Mouse (Mus musculus) liver, embryonic 11.5 days (tissue): ENCODE measurements around the gene Tmem230. TPM values are rescaled to one million over a fixed set of nuclear protein-coding genes. Genes with fewer than 3 reads are reported as not detected.
A peak's percentile ranks its signal among the peaks of the same experiment; 100 is the strongest.
"Not testable (repeated sequence)": the region's sequence is repeated elsewhere in the genome, so short reads cannot be mapped to it uniquely, and the experiment has no call there.

Source experiments
- ATAC-seq: fragments of 200-750 bp; cut with Nextera tagmentation; replicated peaks from 2 replicates; pipeline ENCODE4 v1.8.0; 2017; ENCODE audit warnings: moderate number of reproducible peaks, mild to moderate bottlenecking, moderate TSS enrichment, moderate library complexity; ENCODE audit not compliant: low FRiP score
- DNase-seq: peaks from one replicate; pipeline ENCODE4 v3.0.0-alpha.2; 2017; ENCODE audit warnings: low spot score
- H3K27ac ChIP-seq: fragments of 300-500 bp; sonication (generic); 2 replicates; pipeline ENCODE4 v1.5.1; 2014; ENCODE audit warnings: mild to moderate bottlenecking, low read depth, low read length, control low read depth
- H3K27me3 ChIP-seq: fragments of 300-500 bp; sonication (generic); replicated peaks from 2 replicates; pipeline ENCODE4 v1.6.1; 2014; ENCODE audit warnings: low read length, mixed read lengths; ENCODE audit not compliant: control insufficient read depth, insufficient read depth
- H3K36me3 ChIP-seq: fragments of 300-500 bp; sonication (generic); 2 replicates; pipeline ENCODE4 v1.6.1; 2014; ENCODE audit warnings: mild to moderate bottlenecking, low read length, moderate library complexity, mixed read lengths; ENCODE audit not compliant: control insufficient read depth, insufficient read depth
- H3K4me1 ChIP-seq: fragments of 300-500 bp; sonication (generic); replicated peaks from 2 replicates; pipeline ENCODE4 v1.6.1; 2014; ENCODE audit warnings: low read length, mixed read lengths; ENCODE audit not compliant: control insufficient read depth, insufficient read depth
- H3K4me2 ChIP-seq: fragments of 300-500 bp; sonication (generic); 2 replicates; pipeline ENCODE4 v1.6.1; 2014; ENCODE audit warnings: mild to moderate bottlenecking, control low read depth, moderate library complexity
- H3K4me3 ChIP-seq: fragments of 300-500 bp; sonication (generic); 2 replicates; pipeline ENCODE4 v1.5.1; 2014; ENCODE audit warnings: low read depth, low read length, control low read depth
- H3K9ac ChIP-seq: fragments of 300-500 bp; sonication (generic); 2 replicates; pipeline ENCODE4 v1.6.1; 2014; ENCODE audit warnings: low read depth, low read length, control low read depth
- H3K9me3 ChIP-seq: fragments of 300-500 bp; sonication (generic); 2 replicates; pipeline ENCODE4 v1.6.1; 2016; ENCODE audit warnings: low read length, inconsistent platforms, mixed read lengths; ENCODE audit not compliant: control insufficient read depth
- WGBS: fragments of 180-500 bp; shearing (Covaris S2); extraction: QIAGEN DNeasy Blood & Tissue Kit; methylation state at CpG from one replicate; pipeline ENCODE4 v1.1.7; 2014; 5-methylcytosine and 5-hydroxymethylcytosine counted together
- polyA plus RNA-seq: library from polyadenylated mRNA; unstranded; fragments of >200 nt; fragmentation: Nextera tagmentation; extraction: Ambion mirVana; gene quantifications from 2 replicates; pipeline ENCODE4 v1.2.1, GENCODE M21; 2014

Tmem230 gene
- polyA plus RNA-seq, 1 experiment from 2014 or later, result 37.9 TPM

- WGBS, result under 1% methylated on average over 77 of the region's 79 CpGs
- peak; percentile 96 for ATAC-seq
Measured at GRCm38 (mm10) chr2:132252542-132253528, 5.2 kb upstream of the Tmem230 start, which contains the start of gene Pcna. TSS of gene Pcna (minus strand) at chr2:132253314.

DNA sequence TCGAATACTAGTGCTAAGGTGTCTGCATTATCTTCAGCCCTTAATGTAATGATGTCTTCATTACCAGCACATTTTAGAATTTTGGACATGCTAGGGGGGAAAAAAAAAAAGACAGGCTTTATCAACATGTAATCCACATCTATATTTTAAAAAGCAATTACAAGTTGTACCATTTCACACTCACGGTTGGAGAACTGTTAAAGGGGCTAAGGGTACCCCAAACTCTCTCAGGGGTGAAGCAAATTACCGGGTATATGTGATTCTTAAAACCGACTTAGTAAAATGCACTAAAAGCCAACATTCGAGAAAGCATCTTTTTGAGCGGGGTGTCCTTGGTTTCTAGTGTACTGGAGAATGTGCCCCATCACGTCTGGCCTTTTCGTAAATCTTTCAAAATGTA is 4.3 kb upstream of the Tmem230 start:
- peak overlapping the region; percentile 85 for H3K27ac ChIP-seq
- DNase-seq (no peak), ATAC-seq (no peak)
- peak overlapping the region; percentile 81 for H3K4me3 ChIP-seq
- H3K9me3 ChIP-seq, result no peaks in the 10 kb centered on the region
- peak overlapping the region; percentile 93 for H3K9ac ChIP-seq
- peaks cover 17% of the 10 kb centered on the region for H3K4me1 ChIP-seq
- WGBS, result 7% methylated on average over 8 of the region's 8 CpGs
- H3K4me2 ChIP-seq, result peak overlapping the region; percentile 71
- H3K36me3 ChIP-seq, result peaks cover 17% of the 10 kb centered on the region
- H3K27me3 ChIP-seq, result no peaks in the 10 kb centered on the region

More at GRCm38 (mm10) chr2:132252542-132253528, 5.2 kb upstream of the Tmem230 start, which contains the start of gene Pcna:
- Histone ChIP-seq H3K27ac (peak within 1 kb of the TSS; percentile 85), H3K9me3 (no peaks in the 10 kb centered on the region), H3K36me3 (peaks cover 17% of the 10 kb centered on the region), H3K9ac (peak within 1 kb of the TSS; percentile 93), H3K4me1 (peaks cover 17% of the 10 kb centered on the region), H3K4me3 (peak within 1 kb of the TSS; percentile 81), H3K4me2 (peak within 1 kb of the TSS; percentile 71), H3K27me3 (no peaks in the 10 kb centered on the region)
- DNase-seq, result peak; percentile 94

- WGBS, result 90% methylated on average over 3 of the region's 3 CpGs
- H3K4me3 ChIP-seq, result no peak overlapping the region
- peaks cover 12% of the 10 kb centered on the region; the same call in 1 of the 2 replicates for H3K4me1 ChIP-seq
- DNase-seq (no peak), ATAC-seq (no peak)
- H3K4me2 ChIP-seq, result no peak overlapping the region
- H3K27ac ChIP-seq, result no peak overlapping the region
- no peaks in the 10 kb centered on the region for H3K9me3 ChIP-seq
- peaks cover 8% of the 10 kb centered on the region for H3K36me3 ChIP-seq
- H3K27me3 ChIP-seq, result no peaks in the 10 kb centered on the region
- H3K9ac ChIP-seq, result no peak overlapping the region
Measured at GRCm38 (mm10) chr2:132243370-132243769, 4.2 kb downstream of the Tmem230 start.

- 20% methylated on average over 6 of the region's 10 CpGs for WGBS
- peak; percentile 27; the same call in 1 of the 2 replicates for ATAC-seq
- H3K9ac ChIP-seq, H3K4me2 ChIP-seq, H3K27me3 ChIP-seq, H3K4me3 ChIP-seq, H3K36me3 ChIP-seq, H3K9me3 ChIP-seq, H3K27ac ChIP-seq, H3K4me1 ChIP-seq, DNase-seq: not testable (repeated sequence)
Measured at GRCm38 (mm10) chr2:132240457-132240856, 7.2 kb downstream of the Tmem230 start.

GRCm38 (mm10) chr2:132239434-132239833 is 8.2 kb downstream of the Tmem230 start:
- WGBS, result 86% methylated on average over 3 of the region's 3 CpGs
- not testable (repeated sequence) for H3K27me3 ChIP-seq, ATAC-seq, H3K4me3 ChIP-seq, DNase-seq, H3K4me2 ChIP-seq, H3K9ac ChIP-seq, H3K36me3 ChIP-seq, H3K9me3 ChIP-seq, H3K4me1 ChIP-seq, H3K27ac ChIP-seq

- no peak overlapping the region for H3K27ac ChIP-seq
- H3K4me3 ChIP-seq, result no peak overlapping the region
- H3K9ac ChIP-seq, result no peak overlapping the region
- H3K27me3 ChIP-seq, result no peaks in the 10 kb centered on the region
- no peak overlapping the region for H3K4me2 ChIP-seq
- ATAC-seq, result no peak
- H3K36me3 ChIP-seq, result no peaks in the 10 kb centered on the region
- H3K4me1 ChIP-seq, result no peaks in the 10 kb centered on the region
- no peak for DNase-seq
- 76% methylated on average over 7 of the region's 7 CpGs for WGBS
- H3K9me3 ChIP-seq, result no peaks in the 10 kb centered on the region
Measured at GRCm38 (mm10) chr2:132235975-132236374, 11.6 kb downstream of the Tmem230 start.

DNA sequence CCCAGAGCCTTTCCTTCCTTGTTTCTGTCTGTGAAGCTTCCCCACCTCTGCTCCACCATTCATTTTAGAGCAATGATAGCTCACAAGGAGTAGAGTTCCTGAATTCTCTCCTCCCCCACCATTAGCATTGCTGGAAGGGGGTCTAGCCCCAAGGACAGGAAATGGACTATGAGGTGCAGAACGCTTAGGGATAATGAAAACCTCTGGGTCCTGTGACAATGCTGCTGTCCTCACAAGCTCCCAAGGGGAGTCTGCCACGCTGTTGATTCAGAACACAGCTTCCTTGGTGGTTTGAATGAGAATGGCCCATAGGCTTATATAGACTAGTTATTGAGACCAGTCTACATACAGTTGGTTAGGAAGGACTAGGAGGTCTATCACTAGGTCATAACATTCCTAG is 12.3 kb downstream of the Tmem230 start:
- WGBS, result 41% methylated on average over 2 of the region's 2 CpGs
- no peak overlapping the region for H3K4me3 ChIP-seq
- no peaks in the 10 kb centered on the region for H3K4me1 ChIP-seq
- no peak overlapping the region for H3K9ac ChIP-seq
- ATAC-seq (no peak), DNase-seq (no peak)
- no peaks in the 10 kb centered on the region for H3K27me3 ChIP-seq
- no peak overlapping the region for H3K27ac ChIP-seq
- H3K9me3 ChIP-seq, result no peaks in the 10 kb centered on the region
- no peaks in the 10 kb centered on the region for H3K36me3 ChIP-seq
- no peak overlapping the region for H3K4me2 ChIP-seq

- no peak overlapping the region for H3K27ac ChIP-seq
- H3K9me3 ChIP-seq, result no peaks in the 10 kb centered on the region
- no peak for DNase-seq
- H3K36me3 ChIP-seq, result no peaks in the 10 kb centered on the region
- 67% methylated on average over 16 of the region's 16 CpGs for WGBS
- H3K9ac ChIP-seq, result no peak overlapping the region
- H3K4me1 ChIP-seq, result no peaks in the 10 kb centered on the region
- no peak overlapping the region for H3K4me3 ChIP-seq
- H3K4me2 ChIP-seq, result no peak overlapping the region
- no peak for ATAC-seq
- H3K27me3 ChIP-seq, result no peaks in the 10 kb centered on the region
Measured at GRCm38 (mm10) chr2:132233985-132234765, 13.4 kb downstream of the Tmem230 start.
